Mouse (Mus musculus) cortical plate, adult 2 months (tissue): ENCODE measurements around the gene Brms1.

ENCODE experiments used
- CTCF ChIP-seq: fragments of 200-500 bp; IDR thresholded peaks from 2 replicates; pipeline ENCODE4 v1.5.1; 2011; ENCODE audit warnings: mild to moderate bottlenecking, control low read depth, low read length; ENCODE audit not compliant: insufficient read depth; ENCODE audit errors: extremely low read depth
- POLR2A ChIP-seq: fragments of 200-500 bp; IDR thresholded peaks from 2 replicates; pipeline ENCODE4 v1.6.1; 2011; ENCODE audit warnings: mild to moderate bottlenecking, low read length, control low read depth; ENCODE audit not compliant: insufficient read depth; ENCODE audit errors: extremely low read depth

DNA sequence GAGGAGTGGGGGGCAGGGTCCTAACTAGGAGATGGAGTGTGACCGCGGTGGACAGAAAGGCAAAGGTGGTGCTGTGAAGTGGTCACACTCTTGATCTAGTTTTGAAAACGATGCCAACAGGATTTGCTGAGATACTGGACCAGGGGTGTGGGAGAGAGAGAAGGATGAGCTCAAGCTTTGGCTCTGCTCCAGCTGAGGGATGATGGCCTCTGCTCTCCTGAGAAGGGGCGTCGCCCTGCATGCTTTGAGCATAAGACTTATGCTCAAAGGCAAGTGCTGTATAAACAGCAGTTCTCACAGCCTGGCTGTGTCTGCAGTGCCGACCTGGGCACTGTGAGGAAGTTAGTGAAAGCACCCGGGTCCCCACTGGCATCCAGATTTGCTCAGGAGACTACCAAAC is 23.9 kb downstream of the Brms1 start:
- TF ChIP-seq CTCF (no peak), POLR2A (no peak)
